Mouse (Mus musculus): ENCODE data around the gene H2-Q6.
"Not testable (repeated sequence)": the region's sequence is repeated elsewhere in the genome, so short reads cannot be mapped to it uniquely, and the experiment has no call there.

The H2-Q6 gene

GRCm38 (mm10) chr17:35424624-35425416, at the start of gene H2-Q6:
H2-Q6 (plus strand) TSS chr17:35424850.
- peak; percentile 72 to 84 for DNase-seq

GRCm38 (mm10) chr17:35379369-35379728, 45.3 kb upstream of the H2-Q6 start, which contains the start of gene H2-Q4:
H2-Q4 (plus strand) TSS chr17:35379617.
- peak; percentile 96 to 97 for DNase-seq

GRCm38 (mm10) chr17:35379729-35380451, 44.8 kb upstream of the H2-Q6 start:
- DNase-seq: peak; percentile 34 to 66

GRCm38 (mm10) chr17:35389796-35390195, 34.9 kb upstream of the H2-Q6 start:
- peak in 1 of 2 experiments; percentile 67 for DNase-seq

- not testable (repeated sequence) for DNase-seq
Measured at GRCm38 (mm10) chr17:35392671-35393070, 32.0 kb upstream of the H2-Q6 start.

DNA sequence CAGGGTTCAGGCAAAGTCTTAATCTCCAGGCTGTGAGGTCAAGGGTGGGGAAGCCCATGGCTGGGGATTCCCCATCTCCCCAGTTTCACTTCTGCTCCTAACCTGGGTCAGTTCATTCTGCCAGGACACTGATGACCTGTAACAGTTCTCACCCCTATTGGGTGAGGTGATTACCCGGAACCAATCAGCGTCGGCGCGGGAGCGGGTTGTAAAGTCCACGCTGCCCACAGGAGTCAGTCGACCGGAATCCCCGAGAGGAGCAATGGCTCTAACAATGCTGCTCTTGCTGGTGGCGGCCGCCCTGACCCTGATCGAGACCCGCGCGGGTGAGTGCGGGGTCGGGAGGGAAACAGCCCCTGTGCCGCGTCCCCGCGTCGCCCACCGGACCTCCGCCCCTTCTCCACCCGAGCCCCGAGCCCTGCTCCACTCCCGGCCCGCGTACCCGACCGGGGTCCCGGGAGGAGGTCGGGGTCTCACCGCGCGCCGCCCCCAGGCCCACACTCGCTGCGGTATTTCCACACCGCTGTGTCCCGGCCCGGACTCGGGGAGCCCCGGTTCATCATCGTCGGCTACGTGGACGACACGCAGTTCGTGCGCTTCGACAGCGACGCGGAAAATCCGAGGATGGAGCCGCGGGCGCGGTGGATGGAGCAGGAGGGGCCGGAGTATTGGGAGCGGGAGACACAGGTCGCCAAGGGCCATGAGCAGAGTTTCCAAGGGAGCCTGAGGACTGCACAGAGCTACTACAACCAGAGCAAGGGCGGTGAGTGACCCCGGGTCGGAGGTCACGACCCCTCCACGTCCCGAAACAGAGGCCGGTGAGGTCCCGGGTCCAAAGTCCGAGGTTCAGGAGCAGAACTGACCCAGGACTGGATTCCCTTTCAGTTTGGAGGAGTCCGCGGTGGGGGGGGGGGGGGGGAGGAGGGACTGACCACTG, 30.5 kb upstream of the H2-Q6 start:
- DNase-seq: peak in 1 of 2 experiments; percentile 42

DNA sequence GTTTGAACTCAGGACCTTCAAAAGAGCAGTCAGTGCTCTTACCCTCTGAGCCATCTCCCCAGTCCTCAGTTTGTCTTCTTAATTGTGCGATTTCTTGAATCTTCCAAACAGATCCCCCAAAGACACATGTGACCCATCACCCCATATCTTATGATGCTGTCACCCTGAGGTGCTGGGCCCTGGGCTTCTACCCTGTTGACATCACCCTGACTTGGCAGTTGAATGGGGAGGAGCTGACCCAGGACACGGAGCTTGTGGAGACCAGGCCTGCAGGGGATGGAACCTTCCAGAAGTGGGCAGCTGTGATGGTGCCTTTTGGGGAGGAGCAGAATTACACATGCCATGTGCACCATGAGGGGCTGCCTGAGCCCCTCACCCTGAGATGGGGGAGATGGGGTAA, 27.7 kb upstream of the H2-Q6 start:
- not testable (repeated sequence) for DNase-seq

DNA sequence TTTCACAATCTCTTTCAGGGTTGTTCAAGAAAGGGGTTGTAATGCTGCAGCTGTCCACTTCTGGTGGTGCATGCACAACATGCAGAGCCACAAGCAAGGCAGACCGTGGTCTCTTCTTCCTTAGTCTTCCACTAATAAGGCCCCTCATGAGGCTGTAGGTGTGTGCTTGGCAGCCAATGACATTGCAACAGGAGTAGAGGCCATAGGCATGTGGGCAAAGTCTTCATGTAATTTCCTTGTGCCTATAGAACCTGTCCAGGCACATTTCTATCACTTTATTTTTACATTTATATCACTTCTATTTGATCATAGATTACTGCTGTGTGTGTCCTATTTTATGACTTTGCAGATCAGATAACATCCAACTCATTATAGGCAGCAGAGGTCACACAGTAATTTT, 11.6 kb upstream of the H2-Q6 start:
- not testable (repeated sequence) for DNase-seq

DNA sequence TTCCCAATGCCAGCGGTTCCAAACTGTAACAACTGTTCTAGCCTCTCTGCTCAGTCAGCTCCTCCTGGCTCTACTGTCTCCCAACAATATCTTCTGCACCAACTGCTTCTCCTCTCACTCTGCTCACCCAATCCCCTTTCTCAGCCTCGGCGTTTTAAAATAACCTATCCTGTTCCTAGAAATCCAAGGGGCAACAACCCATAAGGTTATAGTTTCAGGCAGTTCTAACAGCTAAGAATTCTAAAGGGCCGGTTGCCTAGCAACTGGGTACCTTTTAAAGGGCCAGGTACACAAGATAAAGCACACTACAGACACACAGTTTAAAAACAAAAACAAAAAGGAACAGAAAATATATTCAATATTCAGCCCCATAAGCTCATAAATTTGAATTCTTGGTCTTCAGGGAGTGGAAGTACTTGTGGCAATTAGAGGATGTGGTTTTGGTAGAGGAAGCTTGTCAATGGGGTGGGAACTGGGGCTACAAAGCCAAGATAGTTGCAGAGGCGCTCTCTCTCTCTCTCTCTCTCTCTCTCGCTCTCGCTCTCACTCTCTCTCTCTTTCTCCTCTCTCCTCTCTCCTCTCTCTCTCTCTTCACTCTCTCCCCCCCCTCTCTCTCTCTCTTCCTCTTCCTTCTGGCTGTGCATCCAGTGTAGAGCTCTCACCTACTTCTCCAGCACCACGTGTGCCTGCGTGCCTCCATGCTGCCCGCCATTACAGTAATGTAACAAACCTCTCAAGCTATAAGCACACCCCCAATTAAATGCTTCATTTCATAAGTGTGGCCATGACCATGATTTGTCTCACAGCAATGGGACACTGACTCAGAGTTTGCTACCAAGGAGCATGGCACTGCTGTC, 9.1 kb upstream of the H2-Q6 start:
- DNase-seq: not testable (repeated sequence)

- DNase-seq: no peak
Measured at GRCm38 (mm10) chr17:35418772-35419171, 5.9 kb upstream of the H2-Q6 start.

DNA sequence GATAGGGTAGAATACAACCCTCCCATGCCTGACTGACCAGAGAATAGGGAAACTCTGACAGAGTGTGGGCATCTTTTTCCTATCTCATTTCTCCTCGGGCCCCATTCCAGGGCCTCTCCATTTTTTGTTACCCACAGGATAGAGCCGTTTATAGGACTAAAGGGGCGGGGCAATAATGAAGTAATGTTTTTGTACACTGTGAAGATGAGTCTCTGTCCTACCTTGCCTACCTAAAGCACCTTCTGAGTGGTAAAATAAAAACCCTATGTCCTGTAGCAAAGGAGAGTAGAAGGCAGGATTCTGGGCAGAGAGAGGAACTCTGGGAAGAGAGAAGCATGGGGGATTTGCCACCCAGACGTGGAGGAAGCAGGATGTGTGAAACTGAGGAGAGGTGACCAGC, 5.1 kb upstream of the H2-Q6 start:
- not testable (repeated sequence) for DNase-seq

GRCm38 (mm10) chr17:35420206-35420810, 4.3 kb upstream of the H2-Q6 start:
- peak in 1 of 2 experiments; percentile 72 for DNase-seq

DNA sequence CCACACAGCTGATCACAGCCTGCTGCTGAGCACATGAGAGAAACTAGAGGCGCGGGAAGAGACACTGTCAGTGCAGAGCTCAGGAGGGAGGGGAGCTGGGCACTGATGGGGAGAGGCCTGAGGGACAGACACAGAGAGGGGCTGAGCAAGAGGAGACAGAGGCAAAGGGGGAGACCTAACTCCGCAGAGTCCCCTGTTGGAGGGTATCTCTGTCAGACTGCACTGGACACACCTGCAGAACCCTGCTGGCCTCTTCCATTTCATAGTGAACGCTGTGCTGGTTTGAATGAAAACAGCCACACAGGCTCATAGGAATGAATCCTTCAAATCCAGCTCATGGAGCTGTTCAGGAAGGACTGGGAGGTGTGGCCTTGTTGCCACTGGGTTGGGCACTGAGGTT, 3.3 kb upstream of the H2-Q6 start:
- not testable (repeated sequence) for DNase-seq

DNA sequence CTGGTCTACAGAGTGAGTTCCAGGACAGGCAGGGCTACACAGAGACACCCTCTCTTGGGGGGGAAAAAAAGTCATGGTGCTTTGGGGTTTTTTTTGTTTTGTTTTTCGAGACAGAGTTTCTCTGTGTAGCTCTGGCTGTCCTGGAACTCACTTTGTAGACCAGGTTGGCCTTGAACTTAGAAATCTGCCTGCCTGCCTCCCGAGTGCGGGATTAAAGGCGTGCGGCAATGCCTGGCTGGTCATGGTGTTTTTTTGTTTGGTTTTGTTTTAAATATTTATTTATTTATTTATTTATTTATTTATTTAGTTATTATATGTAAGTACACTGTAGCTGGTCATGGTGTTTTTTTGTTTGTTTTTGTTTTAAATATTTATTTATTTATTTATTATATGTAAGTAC, 2.3 kb upstream of the H2-Q6 start:
- DNase-seq: not testable (repeated sequence)

DNA sequence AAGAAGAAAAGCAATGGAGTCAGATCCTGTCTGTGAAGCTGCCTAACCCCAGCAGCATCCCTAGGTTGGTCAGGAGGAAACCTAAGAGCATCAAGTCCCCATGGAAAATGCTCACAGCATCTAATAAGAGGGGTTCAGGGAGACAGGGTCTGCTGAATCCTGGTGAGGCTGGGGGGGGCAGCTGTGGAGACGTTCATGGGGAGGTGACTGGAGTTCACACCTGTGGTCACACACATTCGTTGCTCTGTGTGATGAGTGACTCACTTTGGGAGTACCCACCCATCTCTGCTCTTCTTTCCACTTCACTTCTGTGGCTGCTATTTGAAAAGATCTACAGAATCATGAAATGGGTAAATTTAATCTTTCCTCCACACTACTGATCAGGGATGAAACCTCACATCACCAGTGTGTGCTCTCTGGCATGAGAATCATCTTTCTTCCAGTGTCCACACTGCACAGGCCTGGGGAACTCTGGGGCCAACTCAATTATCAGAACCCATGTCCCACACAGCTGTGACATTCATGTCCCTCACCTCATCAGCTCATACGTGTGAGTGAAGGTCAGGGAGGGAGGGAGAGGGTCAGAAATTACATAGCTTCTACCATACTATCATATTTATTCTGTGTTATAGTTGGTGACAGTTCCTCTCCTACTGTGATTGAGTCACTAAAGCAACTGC, 1.4 kb upstream of the H2-Q6 start:
- not testable (repeated sequence) for DNase-seq

DNA sequence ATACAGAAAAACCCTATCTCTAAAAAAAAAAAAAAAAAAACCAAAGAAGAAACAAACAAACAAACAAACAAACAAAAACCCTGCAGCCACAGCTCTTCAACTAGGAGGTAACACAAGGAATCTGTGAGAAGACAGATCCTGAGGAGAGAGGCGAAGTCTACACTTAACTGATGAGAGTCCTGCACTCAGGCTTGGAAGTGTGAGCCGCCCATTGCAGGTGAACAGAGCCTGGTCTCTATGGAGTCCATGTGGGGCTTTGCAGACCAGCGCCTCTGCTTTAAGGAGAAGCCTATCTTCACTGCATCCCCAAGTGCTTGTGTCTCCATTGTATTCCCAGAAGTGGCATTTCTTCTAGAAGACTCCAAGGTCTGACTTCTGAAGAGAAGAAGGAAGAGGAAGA, 544 bp upstream of the H2-Q6 start:
- not testable (repeated sequence) for DNase-seq

DNA sequence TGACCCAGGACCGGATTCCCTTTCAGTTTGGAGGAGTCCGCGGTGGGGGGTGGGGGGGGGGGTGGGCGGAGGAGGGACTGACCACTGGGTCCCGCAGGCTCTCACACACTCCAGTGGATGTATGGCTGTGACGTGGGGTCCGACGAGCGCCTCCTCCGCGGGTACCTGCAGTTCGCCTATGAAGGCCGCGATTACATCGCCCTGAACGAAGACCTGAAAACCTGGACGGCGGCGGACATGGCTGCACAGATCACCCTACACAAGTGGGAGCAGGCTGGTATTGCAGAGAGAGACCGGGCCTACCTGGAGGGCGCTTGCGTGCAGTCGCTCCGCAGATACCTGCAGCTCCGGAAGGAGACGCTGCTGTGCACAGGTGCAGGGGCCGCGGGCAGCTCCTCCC, 824 bp downstream of the H2-Q6 start:
- DNase-seq: peak in 1 of 2 experiments; percentile 29

GRCm38 (mm10) chr17:35428883-35429282, 4.2 kb downstream of the H2-Q6 start:
- DNase-seq: not testable (repeated sequence)

DNA sequence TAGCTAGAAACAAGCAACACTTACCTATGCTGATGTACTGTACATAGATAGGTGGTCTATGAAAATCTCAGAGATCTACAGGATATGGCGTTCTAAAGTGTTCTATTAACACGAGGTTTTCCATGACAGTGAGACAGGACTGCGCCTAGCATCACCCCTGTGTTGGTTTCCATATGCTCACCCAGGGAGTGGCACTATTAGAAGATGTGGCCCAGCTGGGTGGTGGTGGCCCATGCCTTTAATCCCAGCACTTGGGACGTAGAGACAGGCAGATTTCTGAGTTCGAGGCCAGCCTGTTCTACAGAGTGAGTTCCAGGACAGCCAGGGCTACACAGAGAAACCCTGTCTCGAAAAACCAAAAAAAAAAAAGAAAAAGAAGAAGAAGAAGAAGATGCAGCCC, 6.0 kb downstream of the H2-Q6 start:
- DNase-seq: not testable (repeated sequence)

- DNase-seq: not testable (repeated sequence)
Measured at GRCm38 (mm10) chr17:35432167-35432566, 7.5 kb downstream of the H2-Q6 start.

GRCm38 (mm10) chr17:35434836-35435235, 10.2 kb downstream of the H2-Q6 start:
- peak in 1 of 2 experiments; percentile 47 for DNase-seq
